Mouse (Mus musculus): Measurements from ENCODE around the gene Tmem184b. TPM values are rescaled to one million over a fixed set of nuclear protein-coding genes. Genes with fewer than 3 reads are reported as not detected.

The Tmem184b gene
- polyA plus RNA-seq, 1 experiment from 2014 or later: 36.6 TPM

DNA sequence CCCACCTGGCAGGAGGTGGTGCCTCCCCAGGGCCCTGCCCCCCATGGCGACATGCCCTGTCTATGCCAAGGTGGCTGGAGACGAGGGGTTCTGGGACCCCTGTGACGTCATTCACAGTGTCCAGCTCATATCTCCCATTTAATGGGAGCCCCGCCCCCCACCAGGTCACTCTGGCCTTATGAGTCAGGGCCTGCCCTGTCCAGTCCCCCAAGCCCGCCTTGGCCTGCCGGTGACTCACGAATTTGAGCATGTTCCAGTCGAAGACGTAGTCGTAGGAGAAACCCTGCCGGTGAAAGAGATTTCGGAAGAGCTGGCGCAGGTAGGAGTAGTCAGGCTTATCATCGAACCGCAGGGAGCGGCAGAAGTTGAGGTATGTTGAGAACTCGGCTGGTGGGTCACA, 21.2 kb upstream of the Tmem184b start:
- WGBS: 94% methylated on average over 17 of the region's 17 CpGs

GRCm38 (mm10) chr15:79422715-79423243, 19.4 kb upstream of the Tmem184b start:
- Histone ChIP-seq H3K4me3 (replicated peaks; ENCODE audit: low read depth, low read length) (no peak overlapping the region), H3K4me2 (ENCODE audit: low read length) (no peak overlapping the region), H3K9ac (replicated peaks; ENCODE audit: low read length) (no peak overlapping the region), H3K27me3 (ENCODE audit: control insufficient read depth, insufficient read depth, low read length) (no peaks in the 10 kb centered on the region), H3K27ac (replicated peaks; ENCODE audit: low read depth, low read length) (no peak overlapping the region), H3K36me3 (ENCODE audit: control insufficient read depth, insufficient read depth, low read length) (peaks cover 99% of the 10 kb centered on the region), H3K9me3 (ENCODE audit: control insufficient read depth, low read length) (no peaks in the 10 kb centered on the region), H3K4me1 (ENCODE audit: control insufficient read depth, insufficient read depth, low read length) (no peaks in the 10 kb centered on the region)
- WGBS: 92% methylated on average over 6 of the region's 6 CpGs
- DNase-seq (no peak), ATAC-seq (ENCODE audit: low FRiP score, low TSS enrichment) (no peak)

More for the DNA sequence above, 21.2 kb upstream of the Tmem184b start:
- H3K27me3 ChIP-seq (ENCODE audit: control insufficient read depth, insufficient read depth, low read length): no peaks in the 10 kb centered on the region
- H3K9ac ChIP-seq (replicated peaks; ENCODE audit: low read length): no peak overlapping the region
- peaks cover 100% of the 10 kb centered on the region for H3K36me3 ChIP-seq (ENCODE audit: control insufficient read depth, insufficient read depth, low read length)
- no peak for DNase-seq
- no peak overlapping the region for H3K4me2 ChIP-seq (ENCODE audit: low read length)
- H3K4me3 ChIP-seq (replicated peaks; ENCODE audit: low read depth, low read length): no peak overlapping the region
- no peak overlapping the region for H3K27ac ChIP-seq (replicated peaks; ENCODE audit: low read depth, low read length)
- H3K4me1 ChIP-seq (ENCODE audit: control insufficient read depth, insufficient read depth, low read length): no peaks in the 10 kb centered on the region
- H3K9me3 ChIP-seq (ENCODE audit: control insufficient read depth, low read length): no peaks in the 10 kb centered on the region
- no peak for ATAC-seq (ENCODE audit: low FRiP score, low TSS enrichment)

DNA sequence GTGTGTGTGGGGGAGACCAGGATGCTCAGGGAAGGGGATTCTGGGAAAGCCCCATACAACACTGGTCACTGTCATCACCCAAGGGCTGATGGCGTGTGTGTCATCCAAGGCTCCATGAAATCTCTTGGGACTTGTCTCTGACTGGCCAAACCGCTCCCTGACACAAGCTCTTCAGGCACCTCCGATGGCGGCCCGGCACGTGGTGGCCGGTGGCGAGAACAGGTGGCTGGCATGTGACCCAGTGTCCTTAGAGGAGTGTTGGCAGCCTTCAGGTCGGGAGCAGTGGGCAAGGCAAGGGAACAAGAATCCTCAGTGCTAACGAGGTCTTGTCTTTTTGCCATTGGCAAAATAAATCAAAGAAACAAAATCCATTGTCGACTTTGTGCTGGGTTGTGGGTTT, 15.3 kb upstream of the Tmem184b start:
- Histone ChIP-seq H3K9ac (replicated peaks; ENCODE audit: low read length) (no peak overlapping the region), H3K27me3 (ENCODE audit: control insufficient read depth, insufficient read depth, low read length) (no peaks in the 10 kb centered on the region), H3K27ac (replicated peaks; ENCODE audit: low read depth, low read length) (no peak overlapping the region), H3K4me3 (replicated peaks; ENCODE audit: low read depth, low read length) (no peak overlapping the region), H3K4me1 (ENCODE audit: control insufficient read depth, insufficient read depth, low read length) (no peaks in the 10 kb centered on the region), H3K36me3 (ENCODE audit: control insufficient read depth, insufficient read depth, low read length) (peaks cover 72% of the 10 kb centered on the region), H3K4me2 (ENCODE audit: low read length) (no peak overlapping the region), H3K9me3 (ENCODE audit: control insufficient read depth, low read length) (no peaks in the 10 kb centered on the region)
- ATAC-seq (ENCODE audit: low FRiP score, low TSS enrichment) (no peak), DNase-seq (no peak)
- WGBS: 93% methylated on average over 11 of the region's 11 CpGs

- Histone ChIP-seq H3K4me2 (ENCODE audit: low read length) (no peak overlapping the region), H3K27ac (replicated peaks; ENCODE audit: low read depth, low read length) (no peak overlapping the region), H3K9me3 (ENCODE audit: control insufficient read depth, low read length) (no peaks in the 10 kb centered on the region), H3K27me3 (ENCODE audit: control insufficient read depth, insufficient read depth, low read length) (no peaks in the 10 kb centered on the region), H3K4me1 (ENCODE audit: control insufficient read depth, insufficient read depth, low read length) (no peaks in the 10 kb centered on the region), H3K36me3 (ENCODE audit: control insufficient read depth, insufficient read depth, low read length) (peaks cover 67% of the 10 kb centered on the region), H3K4me3 (replicated peaks; ENCODE audit: low read depth, low read length) (no peak overlapping the region), H3K9ac (replicated peaks; ENCODE audit: low read length) (no peak overlapping the region)
- DNase-seq (no peak), ATAC-seq (ENCODE audit: low FRiP score, low TSS enrichment) (no peak)
- WGBS: 90% methylated on average over 3 of the region's 3 CpGs
Observed at GRCm38 (mm10) chr15:79418265-79418664, 14.9 kb upstream of the Tmem184b start.

DNA sequence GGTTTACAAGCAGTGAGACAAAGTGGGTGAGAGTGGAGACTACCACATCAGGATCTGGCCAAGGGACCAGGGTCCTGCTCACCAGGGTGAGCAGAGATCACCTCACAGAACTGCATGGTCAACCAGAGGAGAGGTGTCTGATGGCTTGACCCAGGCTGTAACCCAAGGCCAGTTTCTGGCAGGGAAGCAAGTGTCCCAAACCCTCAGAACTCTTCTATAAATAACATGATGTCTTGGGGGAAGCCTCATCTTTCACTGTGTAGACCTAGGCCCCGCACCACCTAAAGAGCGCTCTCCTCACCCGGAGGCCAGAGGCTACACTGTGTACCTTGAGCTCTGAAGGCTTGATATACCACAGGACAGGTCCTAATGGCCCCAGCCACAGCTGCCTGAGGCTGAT, 14.0 kb upstream of the Tmem184b start:
- no peak overlapping the region for H3K4me3 ChIP-seq (replicated peaks; ENCODE audit: low read depth, low read length)
- H3K4me1 ChIP-seq (ENCODE audit: control insufficient read depth, insufficient read depth, low read length): no peaks in the 10 kb centered on the region
- H3K9ac ChIP-seq (replicated peaks; ENCODE audit: low read length): no peak overlapping the region
- H3K27me3 ChIP-seq (ENCODE audit: control insufficient read depth, insufficient read depth, low read length): no peaks in the 10 kb centered on the region
- H3K9me3 ChIP-seq (ENCODE audit: control insufficient read depth, low read length): no peaks in the 10 kb centered on the region
- 97% methylated on average over 3 of the region's 3 CpGs for WGBS
- no peak overlapping the region for H3K27ac ChIP-seq (replicated peaks; ENCODE audit: low read depth, low read length)
- H3K36me3 ChIP-seq (ENCODE audit: control insufficient read depth, insufficient read depth, low read length): peaks cover 59% of the 10 kb centered on the region
- no peak for DNase-seq
- ATAC-seq (ENCODE audit: low FRiP score, low TSS enrichment): no peak
- H3K4me2 ChIP-seq (ENCODE audit: low read length): no peak overlapping the region

- DNase-seq (no peak), ATAC-seq (ENCODE audit: low FRiP score, low TSS enrichment) (no peak)
- no peaks in the 10 kb centered on the region for H3K9me3 ChIP-seq (ENCODE audit: control insufficient read depth, low read length)
- H3K4me3 ChIP-seq (replicated peaks; ENCODE audit: low read depth, low read length): no peak overlapping the region
- 95% methylated on average over 10 of the region's 10 CpGs for WGBS
- no peak overlapping the region for H3K4me2 ChIP-seq (ENCODE audit: low read length)
- no peaks in the 10 kb centered on the region for H3K4me1 ChIP-seq (ENCODE audit: control insufficient read depth, insufficient read depth, low read length)
- H3K9ac ChIP-seq (replicated peaks; ENCODE audit: low read length): no peak overlapping the region
- H3K27me3 ChIP-seq (ENCODE audit: control insufficient read depth, insufficient read depth, low read length): no peaks in the 10 kb centered on the region
- peaks cover 51% of the 10 kb centered on the region for H3K36me3 ChIP-seq (ENCODE audit: control insufficient read depth, insufficient read depth, low read length)
- H3K27ac ChIP-seq (replicated peaks; ENCODE audit: low read depth, low read length): no peak overlapping the region
Observed at GRCm38 (mm10) chr15:79416460-79417085, 13.2 kb upstream of the Tmem184b start.

- ATAC-seq (ENCODE audit: low FRiP score, low TSS enrichment): no peak
- WGBS: 85% methylated on average over 4 of the region's 4 CpGs
Observed at GRCm38 (mm10) chr15:79414513-79414912, 11.1 kb upstream of the Tmem184b start.

DNA sequence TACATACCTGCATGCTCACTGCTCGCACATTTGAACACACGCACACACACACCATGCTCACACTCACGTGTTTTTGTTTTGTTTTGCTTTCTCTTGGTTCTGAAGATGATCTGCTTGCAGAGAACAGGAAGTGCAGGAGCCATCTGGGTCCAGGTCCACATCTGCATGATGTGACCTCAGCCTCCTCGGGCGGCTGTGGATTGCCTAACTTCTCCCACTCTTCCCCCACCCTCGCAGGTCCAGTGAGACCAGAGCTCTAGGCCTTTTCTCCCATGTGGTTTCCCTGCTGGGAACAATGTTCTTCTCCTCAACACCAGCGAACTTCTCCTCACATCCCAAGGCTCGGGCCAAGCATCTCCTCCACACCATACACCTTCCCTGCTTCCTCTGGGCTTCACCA, 10.4 kb upstream of the Tmem184b start:
- no peak for ATAC-seq (ENCODE audit: low FRiP score, low TSS enrichment)
- Histone ChIP-seq H3K4me1 (ENCODE audit: control insufficient read depth, insufficient read depth, low read length) (no peaks in the 10 kb centered on the region), H3K27me3 (ENCODE audit: control insufficient read depth, insufficient read depth, low read length) (no peaks in the 10 kb centered on the region), H3K9me3 (ENCODE audit: control insufficient read depth, low read length) (no peaks in the 10 kb centered on the region), H3K4me3 (replicated peaks; ENCODE audit: low read depth, low read length) (no peak overlapping the region), H3K4me2 (ENCODE audit: low read length) (no peak overlapping the region), H3K9ac (replicated peaks; ENCODE audit: low read length) (no peak overlapping the region), H3K27ac (replicated peaks; ENCODE audit: low read depth, low read length) (no peak overlapping the region), H3K36me3 (ENCODE audit: control insufficient read depth, insufficient read depth, low read length) (peaks cover 23% of the 10 kb centered on the region)
- no peak for DNase-seq
- 85% methylated on average over 8 of the region's 8 CpGs for WGBS

More at GRCm38 (mm10) chr15:79414513-79414912, 11.1 kb upstream of the Tmem184b start:
- DNase-seq: no peak
- Histone ChIP-seq H3K4me1 (ENCODE audit: control insufficient read depth, insufficient read depth, low read length) (no peaks in the 10 kb centered on the region), H3K27ac (replicated peaks; ENCODE audit: low read depth, low read length) (no peak overlapping the region), H3K27me3 (ENCODE audit: control insufficient read depth, insufficient read depth, low read length) (no peaks in the 10 kb centered on the region), H3K4me2 (ENCODE audit: low read length) (no peak overlapping the region), H3K36me3 (ENCODE audit: control insufficient read depth, insufficient read depth, low read length) (peaks cover 30% of the 10 kb centered on the region), H3K4me3 (replicated peaks; ENCODE audit: low read depth, low read length) (no peak overlapping the region), H3K9ac (replicated peaks; ENCODE audit: low read length) (no peak overlapping the region), H3K9me3 (ENCODE audit: control insufficient read depth, low read length) (no peaks in the 10 kb centered on the region)

DNA sequence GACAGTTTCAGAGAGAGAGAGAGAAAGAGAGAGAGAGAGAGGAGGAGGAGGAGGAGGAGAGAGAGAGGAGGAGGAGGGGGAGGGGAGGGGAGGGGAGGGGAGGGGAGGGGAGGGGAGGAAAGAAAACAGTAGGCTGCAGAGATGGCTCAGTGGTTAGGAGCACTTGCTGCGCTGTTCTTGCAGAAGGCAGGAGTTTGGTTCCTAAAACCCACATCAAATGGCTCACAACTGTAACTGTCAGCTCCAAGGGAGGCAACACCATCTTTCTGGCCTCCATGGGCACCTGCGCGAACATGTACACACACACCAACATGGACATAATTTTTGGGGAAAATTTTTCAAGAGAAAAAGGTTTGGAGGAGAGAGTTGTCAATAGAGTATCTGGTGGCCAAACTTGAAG, 9.8 kb upstream of the Tmem184b start:
- 92% methylated on average over 3 of the region's 3 CpGs for WGBS

More for the DNA sequence above, 9.8 kb upstream of the Tmem184b start:
- H3K36me3 ChIP-seq (ENCODE audit: control insufficient read depth, insufficient read depth, low read length): peaks cover 17% of the 10 kb centered on the region
- no peaks in the 10 kb centered on the region for H3K27me3 ChIP-seq (ENCODE audit: control insufficient read depth, insufficient read depth, low read length)
- DNase-seq (no peak), ATAC-seq (ENCODE audit: low FRiP score, low TSS enrichment) (no peak)
- H3K4me3 ChIP-seq (replicated peaks; ENCODE audit: low read depth, low read length): no peak overlapping the region
- H3K4me2 ChIP-seq (ENCODE audit: low read length): no peak overlapping the region
- no peak overlapping the region for H3K27ac ChIP-seq (replicated peaks; ENCODE audit: low read depth, low read length)
- no peaks in the 10 kb centered on the region for H3K4me1 ChIP-seq (ENCODE audit: control insufficient read depth, insufficient read depth, low read length)
- no peaks in the 10 kb centered on the region for H3K9me3 ChIP-seq (ENCODE audit: control insufficient read depth, low read length)
- H3K9ac ChIP-seq (replicated peaks; ENCODE audit: low read length): no peak overlapping the region
